Mouse (Mus musculus) frontal cortex, postnatal 14 days (tissue): Measurements from ENCODE around the gene Enc1.

Experiments used
- DNase-seq, 2 experiments: peaks; one replicate each; pipeline ENCODE4 v3.0.0; 2022; ENCODE audit warnings: low spot score in 2 of 2

The Enc1 gene

GRCm38 (mm10) chr13:97292026-97292425, 51.1 kb downstream of the Enc1 start:
- DNase-seq: peak in 1 of 2 experiments; percentile 7

- no peak for DNase-seq
Observed at GRCm38 (mm10) chr13:97292451-97293245, 51.7 kb downstream of the Enc1 start.

- no peak for DNase-seq
Observed at GRCm38 (mm10) chr13:97295101-97295852, 54.4 kb downstream of the Enc1 start.

- DNase-seq: no peak
Observed at GRCm38 (mm10) chr13:97295853-97296219, 54.9 kb downstream of the Enc1 start.

- DNase-seq: no peak
Observed at GRCm38 (mm10) chr13:97296281-97296680, 55.4 kb downstream of the Enc1 start.

- DNase-seq: no peak
Observed at GRCm38 (mm10) chr13:97296757-97297156, 55.9 kb downstream of the Enc1 start.

GRCm38 (mm10) chr13:97297418-97298050, 56.6 kb downstream of the Enc1 start:
- no peak for DNase-seq

GRCm38 (mm10) chr13:97298896-97299295, 58.0 kb downstream of the Enc1 start:
- no peak for DNase-seq

GRCm38 (mm10) chr13:97299877-97300873, 59.3 kb downstream of the Enc1 start:
- no peak for DNase-seq
